Mouse (Mus musculus): Measurements from ENCODE around the gene Rad50. TPM values are rescaled to one million over a fixed set of nuclear protein-coding genes. Genes with fewer than 3 reads are reported as not detected.
A peak's percentile ranks its signal among the peaks of the same experiment; 100 is the strongest.

The Rad50 gene
- 15.6 and 19.3 TPM in 2 replicates for polyA plus RNA-seq (2015; fragmentation: Nextera tagmentation; extraction: Ambion mirVana)

DNA sequence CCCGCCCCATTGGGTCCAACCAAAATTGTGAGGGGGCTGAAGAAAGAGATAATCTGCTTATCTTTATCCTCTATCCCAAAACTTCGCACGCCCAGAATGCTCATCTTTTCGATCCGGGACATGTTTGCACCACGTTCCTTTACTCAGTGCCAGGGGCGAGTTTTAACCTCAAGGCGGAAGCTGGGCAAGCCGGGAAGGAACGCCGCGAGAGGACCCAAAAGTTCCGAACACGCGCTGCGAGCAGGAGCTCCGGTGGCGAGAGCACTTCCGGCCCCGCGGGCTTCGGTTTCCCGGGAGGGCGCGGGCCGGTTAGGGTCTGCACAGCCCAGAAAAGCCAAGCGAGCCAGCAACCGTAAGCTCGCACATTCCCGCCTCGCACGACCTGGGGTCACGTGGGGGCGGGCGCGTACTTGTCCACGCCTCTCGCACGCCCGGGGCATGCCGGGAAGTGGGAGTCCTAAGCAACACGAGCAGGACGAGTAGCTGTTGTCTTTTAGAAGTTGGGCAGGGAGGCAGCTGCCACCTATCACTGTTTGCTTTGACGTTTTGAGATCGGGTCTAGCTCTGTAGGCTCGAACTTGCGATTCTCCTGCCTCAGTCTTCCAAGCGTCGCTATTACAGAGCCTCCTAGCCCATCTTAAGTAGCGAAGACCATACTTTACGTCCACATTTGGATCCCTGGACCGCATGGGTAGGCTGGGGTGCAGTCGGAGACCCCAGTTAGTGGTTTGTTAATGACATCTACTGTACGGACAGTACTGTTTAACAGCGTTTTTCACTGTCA lies at the start of gene Rad50:
TSS of gene Rad50 (minus strand) at position 386 of the 784 bp plus-strand sequence.
- Histone ChIP-seq H3K4me1 (replicated peaks; ENCODE audit: control insufficient read depth, insufficient read depth, low read length) (no peaks in the 10 kb centered on the region), H3K9me3 (ENCODE audit: control insufficient read depth) (no peaks in the 10 kb centered on the region), H3K4me2 (replicated peaks; ENCODE audit: low read depth) (peak within 1 kb of the TSS; percentile 85), H3K27me3 (replicated peaks; ENCODE audit: control insufficient read depth, insufficient read depth, low read length) (no peaks in the 10 kb centered on the region), H3K27ac (ENCODE audit: low read depth, low read length) (peak within 1 kb of the TSS; percentile 75), H3K9ac (ENCODE audit: low read depth, low read length) (peak within 1 kb of the TSS; percentile 59), H3K36me3 (ENCODE audit: control insufficient read depth, insufficient read depth) (no peaks in the 10 kb centered on the region), H3K4me3 (ENCODE audit: low read depth, low read length) (peak within 1 kb of the TSS; percentile 72)
- 2% methylated on average over 55 of the region's 55 CpGs for WGBS
- TF ChIP-seq CTCF (IDR thresholded peaks at IDR 0.05; ENCODE audit: low read depth): no peak
- ATAC-seq: peak; percentile 94

DNA sequence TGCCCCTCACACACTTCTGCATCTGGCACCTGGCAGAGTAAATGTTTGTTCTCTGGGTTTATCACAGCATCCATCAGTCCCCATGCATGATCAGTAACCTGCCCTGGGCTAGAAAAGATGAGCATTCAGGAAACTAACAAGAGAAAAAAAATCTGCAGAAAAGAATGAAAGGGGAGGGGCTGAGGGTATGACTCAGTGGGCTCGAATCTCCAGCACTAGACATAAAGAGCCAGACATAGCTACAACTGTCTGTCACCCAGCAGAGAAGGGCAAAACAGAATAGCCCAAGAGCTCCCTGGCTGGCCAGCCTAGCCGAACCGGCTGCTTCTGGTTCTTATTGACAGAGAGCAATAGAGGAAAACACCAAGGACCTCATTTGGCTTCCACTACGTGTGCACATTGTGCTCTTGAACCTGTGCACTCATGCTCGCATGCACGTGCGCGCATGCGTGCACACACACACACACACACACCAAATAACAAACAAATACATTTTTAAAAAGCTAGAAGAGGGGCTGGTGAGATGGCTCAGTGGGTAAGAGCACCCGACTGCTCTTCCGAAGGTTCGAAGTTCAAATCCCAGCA lies 48.0 kb upstream of the Rad50 start:
- WGBS: 72% methylated on average over 12 of the region's 12 CpGs
- ATAC-seq: no peak
- Histone ChIP-seq H3K27me3 (replicated peaks; ENCODE audit: control insufficient read depth, insufficient read depth, low read length) (no peaks in the 10 kb centered on the region), H3K9me3 (ENCODE audit: control insufficient read depth) (no peaks in the 10 kb centered on the region), H3K4me3 (ENCODE audit: low read depth, low read length) (no peak overlapping the region), H3K36me3 (ENCODE audit: control insufficient read depth, insufficient read depth) (no peaks in the 10 kb centered on the region), H3K4me1 (replicated peaks; ENCODE audit: control insufficient read depth, insufficient read depth, low read length) (peaks cover 12% of the 10 kb centered on the region), H3K4me2 (replicated peaks; ENCODE audit: low read depth) (no peak overlapping the region), H3K9ac (ENCODE audit: low read depth, low read length) (no peak overlapping the region), H3K27ac (ENCODE audit: low read depth, low read length) (no peak overlapping the region)
- no peak for TF ChIP-seq CTCF (IDR thresholded peaks at IDR 0.05; ENCODE audit: low read depth)

DNA sequence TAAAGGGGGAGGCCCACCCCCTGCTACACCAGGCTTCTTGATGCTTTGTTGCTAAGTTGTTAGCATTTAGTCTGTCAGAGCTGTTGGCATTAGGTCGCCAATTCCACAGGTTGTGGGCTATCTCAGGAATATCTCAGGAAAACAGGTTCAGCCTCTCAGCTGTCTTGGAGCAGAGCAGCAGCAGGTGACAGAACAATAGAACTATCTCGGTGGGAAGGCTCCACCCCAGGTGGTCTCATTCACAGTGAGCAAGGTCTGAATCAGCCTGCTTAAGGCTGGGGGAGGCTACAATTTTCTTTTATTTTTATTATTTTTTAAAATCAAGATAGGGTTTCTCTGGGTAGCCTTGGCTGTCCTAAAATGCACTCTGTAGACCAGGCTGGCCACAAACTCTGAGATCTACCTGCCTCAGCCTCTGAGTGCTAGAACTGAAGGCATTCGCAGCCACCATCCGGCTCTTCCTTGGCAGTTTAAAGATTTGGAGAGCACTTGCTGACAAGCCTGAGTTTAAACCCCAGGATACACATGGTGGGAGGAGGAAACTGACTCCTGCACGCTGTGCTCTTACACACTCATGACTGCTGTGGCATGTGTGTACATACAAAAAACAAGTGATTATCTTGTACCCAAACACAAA lies 42.7 kb upstream of the Rad50 start:
- no peak for ATAC-seq
- WGBS: 62% methylated on average over 5 of the region's 5 CpGs

DNA sequence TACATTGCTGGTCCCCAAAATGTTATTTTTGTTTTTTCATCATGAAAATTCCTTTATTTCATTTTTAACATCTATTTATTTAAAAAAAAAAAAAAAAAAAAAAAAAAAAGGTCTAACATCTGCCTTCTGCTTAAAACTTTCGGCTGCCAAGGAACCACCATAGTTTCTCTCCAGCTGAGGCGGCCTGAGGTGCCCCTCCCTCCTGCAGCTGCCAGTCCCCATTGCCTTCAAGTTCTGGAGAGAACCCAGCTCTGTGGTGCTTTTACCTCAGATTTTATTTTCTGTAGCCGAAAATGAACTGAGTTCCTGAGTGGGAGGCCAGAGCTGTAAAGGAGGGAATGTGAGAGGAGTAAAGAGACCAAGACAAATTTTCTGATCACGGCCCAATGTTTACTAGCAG lies 42.2 kb upstream of the Rad50 start:
- TF ChIP-seq CTCF (IDR thresholded peaks at IDR 0.05; ENCODE audit: low read depth): no peak
- Histone ChIP-seq H3K4me2 (replicated peaks; ENCODE audit: low read depth) (no peak overlapping the region), H3K4me1 (replicated peaks; ENCODE audit: control insufficient read depth, insufficient read depth, low read length) (no peaks in the 10 kb centered on the region), H3K27me3 (replicated peaks; ENCODE audit: control insufficient read depth, insufficient read depth, low read length) (no peaks in the 10 kb centered on the region), H3K36me3 (ENCODE audit: control insufficient read depth, insufficient read depth) (no peaks in the 10 kb centered on the region), H3K4me3 (ENCODE audit: low read depth, low read length) (no peak overlapping the region), H3K9me3 (ENCODE audit: control insufficient read depth) (no peaks in the 10 kb centered on the region), H3K27ac (ENCODE audit: low read depth, low read length) (no peak overlapping the region), H3K9ac (ENCODE audit: low read depth, low read length) (no peak overlapping the region)
- ATAC-seq: no peak
- 73% methylated on average over 4 of the region's 4 CpGs for WGBS

More for the DNA sequence above, 42.7 kb upstream of the Rad50 start:
- H3K4me1 ChIP-seq (replicated peaks; ENCODE audit: control insufficient read depth, insufficient read depth, low read length): no peaks in the 10 kb centered on the region
- no peaks in the 10 kb centered on the region for H3K9me3 ChIP-seq (ENCODE audit: control insufficient read depth)
- H3K9ac ChIP-seq (ENCODE audit: low read depth, low read length): no peak overlapping the region
- no peak for TF ChIP-seq CTCF (IDR thresholded peaks at IDR 0.05; ENCODE audit: low read depth)
- no peak overlapping the region for H3K4me3 ChIP-seq (ENCODE audit: low read depth, low read length)
- H3K27me3 ChIP-seq (replicated peaks; ENCODE audit: control insufficient read depth, insufficient read depth, low read length): no peaks in the 10 kb centered on the region
- H3K36me3 ChIP-seq (ENCODE audit: control insufficient read depth, insufficient read depth): no peaks in the 10 kb centered on the region
- H3K4me2 ChIP-seq (replicated peaks; ENCODE audit: low read depth): no peak overlapping the region
- H3K27ac ChIP-seq (ENCODE audit: low read depth, low read length): no peak overlapping the region

DNA sequence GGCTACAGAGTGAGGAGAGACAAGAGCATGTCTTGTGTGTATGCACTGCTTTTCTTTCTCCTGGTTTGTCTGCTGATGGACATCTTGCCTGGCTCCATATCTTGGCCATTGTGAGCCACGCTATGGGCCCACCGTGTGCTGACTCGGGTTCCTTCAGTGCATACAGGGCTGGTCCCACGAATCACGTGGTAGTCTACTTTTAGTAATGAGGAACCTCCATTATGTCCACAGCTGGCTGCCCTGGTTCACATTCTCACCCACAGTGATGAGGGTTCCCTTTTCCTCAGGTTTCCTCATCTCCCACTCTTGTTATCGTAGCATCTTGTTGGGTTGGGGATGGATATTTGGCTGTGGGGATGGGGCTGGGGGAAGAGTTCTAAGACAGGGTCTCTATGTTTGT lies 41.5 kb upstream of the Rad50 start:
- WGBS: 86% methylated on average over 6 of the region's 6 CpGs
- no peaks in the 10 kb centered on the region for H3K4me1 ChIP-seq (replicated peaks; ENCODE audit: control insufficient read depth, insufficient read depth, low read length)
- no peak for TF ChIP-seq CTCF (IDR thresholded peaks at IDR 0.05; ENCODE audit: low read depth)

DNA sequence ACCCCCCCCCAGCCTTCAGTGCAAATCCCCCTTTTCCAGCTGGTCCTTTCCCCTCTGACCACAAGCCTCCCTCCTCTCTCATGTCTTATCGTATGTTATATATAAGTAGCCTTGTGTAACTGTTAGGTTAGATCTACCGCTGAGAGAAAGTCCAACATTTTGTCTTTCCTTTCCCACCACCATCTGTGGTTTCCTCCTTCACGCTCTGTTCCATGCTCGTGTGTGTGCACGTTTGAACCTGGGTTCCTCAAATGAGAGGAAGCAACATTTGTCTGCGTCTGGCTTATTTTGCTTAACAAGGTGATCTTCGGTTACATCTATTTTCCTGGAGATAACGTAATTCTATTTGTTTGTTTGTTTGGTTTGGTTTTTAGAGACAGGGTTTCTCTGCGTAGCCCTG lies 40.9 kb upstream of the Rad50 start:
- H3K4me2 ChIP-seq (replicated peaks; ENCODE audit: low read depth): no peak overlapping the region
- no peaks in the 10 kb centered on the region for H3K9me3 ChIP-seq (ENCODE audit: control insufficient read depth)
- H3K27me3 ChIP-seq (replicated peaks; ENCODE audit: control insufficient read depth, insufficient read depth, low read length): no peaks in the 10 kb centered on the region
- 88% methylated on average over 9 of the region's 9 CpGs for WGBS
- no peaks in the 10 kb centered on the region for H3K4me1 ChIP-seq (replicated peaks; ENCODE audit: control insufficient read depth, insufficient read depth, low read length)
- no peaks in the 10 kb centered on the region for H3K36me3 ChIP-seq (ENCODE audit: control insufficient read depth, insufficient read depth)
- H3K9ac ChIP-seq (ENCODE audit: low read depth, low read length): no peak overlapping the region
- H3K4me3 ChIP-seq (ENCODE audit: low read depth, low read length): no peak overlapping the region
- H3K27ac ChIP-seq (ENCODE audit: low read depth, low read length): no peak overlapping the region
- no peak for ATAC-seq
- no peak for TF ChIP-seq CTCF (IDR thresholded peaks at IDR 0.05; ENCODE audit: low read depth)

More for the DNA sequence above, 41.5 kb upstream of the Rad50 start:
- H3K4me2 ChIP-seq (replicated peaks; ENCODE audit: low read depth): no peak overlapping the region
- no peak overlapping the region for H3K27ac ChIP-seq (ENCODE audit: low read depth, low read length)
- no peaks in the 10 kb centered on the region for H3K9me3 ChIP-seq (ENCODE audit: control insufficient read depth)
- no peak overlapping the region for H3K9ac ChIP-seq (ENCODE audit: low read depth, low read length)
- ATAC-seq: no peak
- H3K4me3 ChIP-seq (ENCODE audit: low read depth, low read length): no peak overlapping the region
- H3K27me3 ChIP-seq (replicated peaks; ENCODE audit: control insufficient read depth, insufficient read depth, low read length): no peaks in the 10 kb centered on the region
- no peaks in the 10 kb centered on the region for H3K36me3 ChIP-seq (ENCODE audit: control insufficient read depth, insufficient read depth)

Measured in intestine, postnatal 0 days (tissue).